Mouse (Mus musculus) liver, embryonic 14.5 days (tissue): ENCODE results near the gene Rplp2. TPM values are rescaled to one million over a fixed set of nuclear protein-coding genes. Genes with fewer than 3 reads are reported as not detected.

Experiments used
- ATAC-seq: fragments of 200-750 bp; cut with Nextera tagmentation; 2 replicates; pipeline ENCODE4 v1.8.0; 2017; ENCODE audit warnings: moderate number of reproducible peaks, mild to moderate bottlenecking, moderate library complexity; ENCODE audit not compliant: insufficient read depth
- DNase-seq, 3 experiments: peaks; one replicate each; pipeline ENCODE4 v3.0.0-alpha.2; 2012 to 2013; ENCODE audit warnings: low read depth in 3 of 3, low spot score in 3 of 3
- H3K27ac ChIP-seq: fragments of 300-500 bp; sonication (generic); 2 replicates; pipeline ENCODE4 v1.5.1; 2014; ENCODE audit warnings: moderate library complexity, mild to moderate bottlenecking, control low read depth, inconsistent platforms
- H3K27me3 ChIP-seq: fragments of 300-500 bp; sonication (generic); 2 replicates; pipeline ENCODE4 v1.6.1; 2014; ENCODE audit warnings: mild to moderate bottlenecking, low read length, moderate library complexity; ENCODE audit not compliant: control insufficient read depth, insufficient read depth
- H3K36me3 ChIP-seq: fragments of 300-500 bp; sonication (generic); replicated peaks from 2 replicates; pipeline ENCODE4 v1.6.1; 2014; ENCODE audit warnings: low read depth; ENCODE audit not compliant: control insufficient read depth, insufficient read depth
- H3K4me1 ChIP-seq, 2 experiments: fragments of 200-500 bp in 1 of 2; fragments of 300-500 bp in 1 of 2; sonication (generic) in 1 of 2; replicated peaks; 2 replicates each; pipeline ENCODE4 v1.6.1; 2012 to 2014; ENCODE audit warnings: antibody characterized with exemption in 1 of 2, inconsistent platforms in 1 of 2, low read length in 1 of 2; ENCODE audit not compliant: control insufficient read depth in 2 of 2, insufficient read depth in 2 of 2
- H3K4me2 ChIP-seq: fragments of 300-500 bp; sonication (generic); 2 replicates; pipeline ENCODE4 v1.6.1; 2014; ENCODE audit warnings: low read depth, mild to moderate bottlenecking, control low read depth, moderate library complexity
- H3K4me3 ChIP-seq, 2 experiments: fragments of 200-500 bp in 1 of 2; fragments of 300-500 bp in 1 of 2; sonication (generic) in 1 of 2; 2 replicates each; pipeline ENCODE4 v1.5.1; 2012 to 2014; ENCODE audit warnings: low read depth in 2 of 2, low read length in 2 of 2, mild to moderate bottlenecking in 2 of 2, control low read depth in 1 of 2, inconsistent platforms in 1 of 2, moderate library complexity in 1 of 2; ENCODE audit not compliant: insufficient read depth in 1 of 2
- H3K9ac ChIP-seq: fragments of 300-500 bp; sonication (generic); replicated peaks from 2 replicates; pipeline ENCODE4 v1.6.1; 2014; ENCODE audit warnings: mild to moderate bottlenecking, control low read depth, moderate library complexity
- H3K9me3 ChIP-seq: fragments of 300-500 bp; sonication (generic); 2 replicates; pipeline ENCODE4 v1.6.1; 2016; ENCODE audit warnings: low read length, mixed read lengths; ENCODE audit not compliant: control insufficient read depth
- CTCF ChIP-seq: IDR thresholded peaks from 2 replicates; pipeline ENCODE4 v1.5.1; 2016; ENCODE audit warnings: antibody characterized with exemption, low read depth, control low read depth
- EP300 ChIP-seq: IDR thresholded peaks from 2 replicates; pipeline ENCODE4 v1.6.1; 2016; ENCODE audit warnings: antibody characterized with exemption, low read depth
- WGBS: fragments of 180-500 bp; shearing (Covaris S2); extraction: QIAGEN DNeasy Blood & Tissue Kit; methylation state at CpG from one replicate; pipeline ENCODE4 v1.1.7; 2014; ENCODE audit not compliant: insufficient replicate concordance; 5-methylcytosine and 5-hydroxymethylcytosine counted together
- polyA plus RNA-seq, 2 experiments: library from polyadenylated mRNA; depleted of rRNA in 1 of 2; stranded (reverse) in 1 of 2; unstranded in 1 of 2; fragments of >200 nt; fragmentation: Nextera tagmentation in 1 of 2; extraction: Ambion mirVana in 1 of 2; gene quantifications; 2 replicates each; pipeline versions ENCODE4 v1.2.1 to v1.2.3; 2012 to 2014

The Rplp2 gene
- polyA plus RNA-seq, 2 experiments, result 661 to 942 TPM

DNA sequence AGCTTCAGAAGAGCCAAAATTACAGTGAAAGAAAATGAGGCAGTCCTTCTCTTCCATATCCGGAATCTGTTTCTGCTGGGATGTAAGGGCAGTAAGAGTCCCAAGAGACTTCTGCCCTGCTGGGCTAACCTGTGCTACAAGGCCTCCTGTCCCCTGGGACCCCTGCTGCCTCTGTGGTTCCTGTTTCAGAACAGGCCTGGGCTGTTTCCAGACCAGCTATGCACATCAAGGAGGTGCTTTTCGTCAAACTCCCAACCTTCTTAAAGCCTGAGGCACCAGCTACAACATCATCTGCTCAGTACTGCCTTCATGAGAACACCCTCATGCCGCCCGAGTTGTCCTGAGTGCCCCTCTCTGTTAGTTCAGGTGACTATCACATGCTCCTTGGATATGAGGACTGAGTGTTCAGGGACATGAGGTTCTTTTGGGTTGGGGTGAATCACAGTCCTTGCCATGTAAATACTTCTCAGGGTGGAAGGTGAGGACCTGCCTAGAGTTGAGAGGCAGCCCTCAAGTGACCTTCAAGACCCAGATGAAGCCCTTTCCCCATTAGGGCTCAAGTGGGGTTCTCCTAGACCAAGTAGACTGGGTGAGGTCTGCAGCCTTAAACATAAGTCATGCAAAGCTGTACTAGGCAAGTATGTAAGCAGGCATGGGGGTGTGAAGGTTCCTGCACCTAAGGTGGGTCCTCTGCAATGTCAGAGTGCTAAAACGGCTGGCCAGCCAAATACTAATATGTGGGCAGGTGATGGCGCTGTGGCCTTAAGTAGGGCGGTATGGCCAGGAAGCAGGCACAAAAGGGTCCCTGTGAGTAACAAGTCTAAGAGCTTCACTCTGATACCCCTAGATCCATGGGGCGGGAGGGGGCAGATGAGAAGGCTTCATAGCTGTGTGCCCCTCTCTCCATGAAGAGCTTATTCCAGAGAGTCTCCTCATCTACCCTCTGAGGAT is 29.2 kb upstream of the Rplp2 start:
- no peaks in the 10 kb centered on the region for H3K9me3 ChIP-seq
- no peak overlapping the region for H3K9ac ChIP-seq
- no peak overlapping the region for H3K4me3 ChIP-seq
- DNase-seq (no peak), ATAC-seq (no peak)
- no peak overlapping the region for H3K4me2 ChIP-seq
- H3K36me3 ChIP-seq, result no peaks in the 10 kb centered on the region
- H3K4me1 ChIP-seq, result peaks cover 11 to 12% of the 10 kb centered on the region in 2 experiments
- no peak overlapping the region for H3K27ac ChIP-seq
- TF ChIP-seq EP300, result no peak
- TF ChIP-seq CTCF, result peak; percentile 44
- 62% methylated on average over 8 of the region's 8 CpGs for WGBS
- H3K27me3 ChIP-seq, result no peaks in the 10 kb centered on the region

DNA sequence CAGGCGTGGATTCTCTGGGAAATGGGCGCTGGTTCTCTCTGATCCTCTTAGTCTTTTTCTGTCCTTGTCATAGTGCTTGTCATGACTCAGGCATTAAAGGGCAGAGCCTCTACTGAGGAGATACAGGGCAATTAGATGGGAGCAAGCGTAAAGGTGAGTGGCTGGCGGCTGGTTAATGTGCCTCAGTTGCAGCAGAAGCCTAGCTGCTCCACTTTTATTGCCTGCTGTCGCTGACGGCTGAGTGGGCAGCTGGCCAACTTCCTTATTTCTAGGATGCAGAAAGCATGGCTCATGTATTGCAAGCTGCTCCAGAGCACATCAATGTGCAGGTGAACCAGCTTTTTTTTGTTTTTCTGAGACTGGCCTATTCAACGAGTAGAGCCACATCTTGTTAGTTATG is 28.2 kb upstream of the Rplp2 start:
- no peak for DNase-seq
- no peaks in the 10 kb centered on the region for H3K36me3 ChIP-seq
- ATAC-seq, result no peak
- no peak overlapping the region for H3K4me3 ChIP-seq
- WGBS, result 47% methylated on average over 7 of the region's 7 CpGs
- peaks cover 8% of the 10 kb centered on the region in 2 experiments for H3K4me1 ChIP-seq
- TF ChIP-seq EP300 (no peak), CTCF (no peak)
- no peaks in the 10 kb centered on the region for H3K27me3 ChIP-seq
- H3K9ac ChIP-seq, result no peak overlapping the region
- no peaks in the 10 kb centered on the region for H3K9me3 ChIP-seq
- no peak overlapping the region for H3K27ac ChIP-seq
- H3K4me2 ChIP-seq, result no peak overlapping the region

DNA sequence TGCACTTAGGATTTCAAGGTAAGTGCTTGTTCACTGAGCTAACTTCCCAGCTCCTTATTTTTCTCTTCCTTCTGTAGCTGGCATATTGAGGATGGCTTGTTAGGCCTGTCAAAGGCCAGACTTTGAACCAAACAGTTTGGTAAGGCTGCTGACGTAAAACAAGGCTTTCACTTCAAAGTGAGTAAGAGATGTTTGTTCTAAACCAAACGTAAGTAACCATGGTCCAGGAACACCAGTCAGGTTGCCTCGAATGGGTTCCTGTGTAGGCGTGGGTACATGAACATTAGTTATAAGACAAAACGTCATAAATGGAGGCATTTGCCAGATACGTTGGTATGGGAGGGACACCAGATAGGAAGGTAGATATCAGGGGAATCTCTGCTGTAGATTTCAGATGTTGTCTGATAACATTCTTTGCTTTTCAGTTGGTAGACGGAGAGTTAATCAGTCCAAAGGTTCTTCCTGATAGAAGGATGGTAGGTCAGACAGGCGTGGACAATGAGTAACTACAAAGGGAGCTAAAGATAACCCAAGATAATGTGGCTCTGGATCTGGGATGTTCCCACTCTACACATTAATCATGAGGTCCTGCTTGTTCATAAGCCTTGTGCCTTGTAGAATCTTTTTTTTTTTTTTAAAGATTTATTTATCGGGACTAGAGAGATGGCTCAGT is 27.0 kb upstream of the Rplp2 start:
- Histone ChIP-seq H3K27ac (no peak overlapping the region), H3K4me3 (no peak overlapping the region), H3K9ac (no peak overlapping the region), H3K4me2 (no peak overlapping the region), H3K4me1 (no peaks in the 10 kb centered on the region), H3K36me3 (no peaks in the 10 kb centered on the region), H3K9me3 (no peaks in the 10 kb centered on the region), H3K27me3 (no peaks in the 10 kb centered on the region)
- 52% methylated on average over 9 of the region's 9 CpGs for WGBS
- DNase-seq, result no peak
- no peak for TF ChIP-seq EP300
- TF ChIP-seq CTCF, result no peak
- ATAC-seq, result peak; percentile 49; the same call in 1 of the 2 replicates

DNA sequence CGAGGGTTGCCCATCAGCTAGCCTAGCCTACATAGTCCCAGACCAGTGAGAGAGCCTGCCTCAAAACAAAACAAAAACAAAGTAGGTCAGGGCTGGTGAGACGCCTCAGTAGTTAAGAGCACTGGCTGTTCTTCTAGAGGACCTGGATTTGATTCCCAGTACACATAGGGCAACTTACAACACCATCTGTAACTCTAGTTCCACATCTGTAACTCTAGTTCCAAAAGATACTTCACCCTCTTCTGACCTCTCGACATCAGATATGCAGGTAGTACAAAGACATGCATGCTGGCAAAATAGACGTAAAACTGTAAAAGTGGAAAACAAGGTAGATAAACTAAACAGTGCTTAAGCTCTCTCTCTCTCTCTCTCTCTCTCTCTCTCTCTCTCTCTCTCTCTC is 23.4 kb upstream of the Rplp2 start:
- Histone ChIP-seq H3K4me3 (no peak overlapping the region), H3K27me3 (no peaks in the 10 kb centered on the region), H3K9me3 (no peaks in the 10 kb centered on the region), H3K27ac (no peak overlapping the region), H3K36me3 (no peaks in the 10 kb centered on the region), H3K4me1 (peaks cover 0 to 5% of the 10 kb centered on the region in 2 experiments; a peak in 2 of 4 replicates), H3K4me2 (no peak overlapping the region), H3K9ac (no peak overlapping the region)
- no peak for DNase-seq
- ATAC-seq, result no peak
- no peak for TF ChIP-seq EP300
- TF ChIP-seq CTCF, result no peak
- 47% methylated on average over 4 of the region's 4 CpGs for WGBS
